Mouse (Mus musculus) C2C12 (cell line): ENCODE measurements around the gene Myt1.

Experiments used
- CEBPB ChIP-seq: IDR thresholded peaks from one replicate; pipeline ENCODE4 v1.6.1; 2011; ENCODE audit warnings: low read depth, mild to moderate bottlenecking, control low read depth, moderate library complexity
- CTCF ChIP-seq: IDR thresholded peaks from one replicate; pipeline ENCODE4 v1.5.1; 2011; ENCODE audit not compliant: control insufficient read depth, insufficient read depth, insufficient read length
- MAX ChIP-seq: IDR thresholded peaks from one replicate; pipeline ENCODE4 v1.6.1; 2011; ENCODE audit warnings: mild to moderate bottlenecking, control low read depth
- MYOD1 ChIP-seq: IDR thresholded peaks from one replicate; pipeline ENCODE4 v1.6.1; 2011; ENCODE audit warnings: low read depth; ENCODE audit not compliant: control insufficient read depth, insufficient read length
- MYOG ChIP-seq: IDR thresholded peaks from one replicate; pipeline ENCODE4 v1.6.1; 2011; ENCODE audit not compliant: control insufficient read depth, insufficient read length; ENCODE audit errors: extremely low read depth
- USF1 ChIP-seq: IDR thresholded peaks from one replicate; pipeline ENCODE4 v1.6.1; 2011; ENCODE audit warnings: low read depth, mild to moderate bottlenecking, control low read depth, moderate library complexity

DNA sequence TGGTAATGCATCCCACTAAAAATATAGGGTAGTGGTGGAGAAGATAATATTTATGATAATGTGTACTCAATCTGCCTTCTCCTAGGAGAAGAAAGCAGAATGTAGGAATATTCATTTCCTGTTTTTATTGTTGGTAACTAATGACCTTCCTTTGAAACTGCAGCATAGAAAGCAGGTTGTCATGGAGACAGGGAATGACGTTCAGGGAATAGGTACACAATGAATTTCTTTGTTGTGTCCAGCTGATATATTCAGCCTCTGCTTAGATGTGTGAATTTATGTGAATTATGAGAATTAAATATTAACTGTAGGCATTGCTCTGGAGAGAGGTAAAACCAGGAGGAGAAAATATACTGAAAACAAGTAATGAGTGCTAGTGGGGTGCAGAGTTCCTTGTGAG lies 18.3 kb downstream of the Myt1 start:
- TF ChIP-seq MAX (no peak), CTCF (no peak), CEBPB (no peak), MYOG (no peak), USF1 (no peak), MYOD1 (no peak)
